Mouse (Mus musculus) lung, embryonic 16.5 days (tissue): Measurements from ENCODE around the gene Cdk17. TPM values are rescaled to one million over a fixed set of nuclear protein-coding genes. Genes with fewer than 3 reads are reported as not detected.

Experiments
- ATAC-seq: fragments of 200-750 bp; cut with Nextera tagmentation; 2 replicates; pipeline ENCODE4 v1.8.0; 2017; ENCODE audit warnings: low read depth, mild to moderate bottlenecking, moderate library complexity
- H3K27ac ChIP-seq: fragments of 300-500 bp; sonication (generic); 2 replicates; pipeline ENCODE4 v1.5.1; 2014; ENCODE audit warnings: mild to moderate bottlenecking, control low read depth, low read length
- H3K27me3 ChIP-seq: fragments of 300-500 bp; sonication (generic); 2 replicates; pipeline ENCODE4 v1.6.1; 2014; ENCODE audit warnings: low read depth, low read length, mixed read lengths; ENCODE audit not compliant: control insufficient read depth, insufficient read depth
- H3K36me3 ChIP-seq: fragments of 300-500 bp; sonication (generic); 2 replicates; pipeline ENCODE4 v1.6.1; 2014; ENCODE audit warnings: low read length; ENCODE audit not compliant: control insufficient read depth, insufficient read depth
- H3K4me1 ChIP-seq: fragments of 300-500 bp; sonication (generic); replicated peaks from 2 replicates; pipeline ENCODE4 v1.6.1; 2014; ENCODE audit warnings: low read length, mixed read lengths; ENCODE audit not compliant: control insufficient read depth, insufficient read depth
- H3K4me2 ChIP-seq: fragments of 300-500 bp; sonication (generic); 2 replicates; pipeline ENCODE4 v1.6.1; 2014; ENCODE audit warnings: low read depth, low read length, control low read depth
- H3K4me3 ChIP-seq: fragments of 300-500 bp; sonication (generic); 2 replicates; pipeline ENCODE4 v1.5.1; 2014; ENCODE audit warnings: mild to moderate bottlenecking, low read length, control low read depth
- H3K9ac ChIP-seq: fragments of 300-500 bp; sonication (generic); 2 replicates; pipeline ENCODE4 v1.6.1; 2014; ENCODE audit warnings: low read length, control low read depth
- H3K9me3 ChIP-seq: fragments of 300-500 bp; sonication (generic); 2 replicates; pipeline ENCODE4 v1.6.1; 2016; ENCODE audit warnings: low read length; ENCODE audit not compliant: control insufficient read depth
- WGBS: fragments of 180-500 bp; shearing (Covaris S2); extraction: QIAGEN DNeasy Blood & Tissue Kit; methylation state at CpG from one replicate; pipeline ENCODE4 v1.1.7; 2014; 5-methylcytosine and 5-hydroxymethylcytosine counted together
- polyA plus RNA-seq: library from polyadenylated mRNA; unstranded; fragments of >200 nt; fragmentation: Nextera tagmentation; extraction: Ambion mirVana; gene quantifications from 2 replicates; pipeline ENCODE4 v1.2.1, GENCODE M21; 2015

Gene Cdk17
- polyA plus RNA-seq, 1 experiment from 2014 or later: 15.0 TPM

GRCm38 (mm10) chr10:93122399-93123184 is 38.1 kb upstream of the Cdk17 start:
- Histone ChIP-seq H3K27me3 (no peaks in the 10 kb centered on the region), H3K4me1 (no peaks in the 10 kb centered on the region), H3K4me3 (no peak overlapping the region), H3K36me3 (no peaks in the 10 kb centered on the region), H3K27ac (no peak overlapping the region), H3K9me3 (no peaks in the 10 kb centered on the region), H3K9ac (no peak overlapping the region), H3K4me2 (no peak overlapping the region)
- no peak for ATAC-seq
- WGBS: 63% methylated on average over 12 of the region's 12 CpGs

GRCm38 (mm10) chr10:93123310-93123709 is 37.4 kb upstream of the Cdk17 start:
- no peaks in the 10 kb centered on the region for H3K36me3 ChIP-seq
- H3K4me3 ChIP-seq: no peak overlapping the region
- ATAC-seq: no peak
- peak overlapping the region; percentile 75 for H3K27ac ChIP-seq
- no peak overlapping the region for H3K9ac ChIP-seq
- H3K4me2 ChIP-seq: no peak overlapping the region
- H3K9me3 ChIP-seq: no peaks in the 10 kb centered on the region
- H3K27me3 ChIP-seq: no peaks in the 10 kb centered on the region
- WGBS: 75% methylated on average over 4 of the region's 4 CpGs
- no peaks in the 10 kb centered on the region for H3K4me1 ChIP-seq

DNA sequence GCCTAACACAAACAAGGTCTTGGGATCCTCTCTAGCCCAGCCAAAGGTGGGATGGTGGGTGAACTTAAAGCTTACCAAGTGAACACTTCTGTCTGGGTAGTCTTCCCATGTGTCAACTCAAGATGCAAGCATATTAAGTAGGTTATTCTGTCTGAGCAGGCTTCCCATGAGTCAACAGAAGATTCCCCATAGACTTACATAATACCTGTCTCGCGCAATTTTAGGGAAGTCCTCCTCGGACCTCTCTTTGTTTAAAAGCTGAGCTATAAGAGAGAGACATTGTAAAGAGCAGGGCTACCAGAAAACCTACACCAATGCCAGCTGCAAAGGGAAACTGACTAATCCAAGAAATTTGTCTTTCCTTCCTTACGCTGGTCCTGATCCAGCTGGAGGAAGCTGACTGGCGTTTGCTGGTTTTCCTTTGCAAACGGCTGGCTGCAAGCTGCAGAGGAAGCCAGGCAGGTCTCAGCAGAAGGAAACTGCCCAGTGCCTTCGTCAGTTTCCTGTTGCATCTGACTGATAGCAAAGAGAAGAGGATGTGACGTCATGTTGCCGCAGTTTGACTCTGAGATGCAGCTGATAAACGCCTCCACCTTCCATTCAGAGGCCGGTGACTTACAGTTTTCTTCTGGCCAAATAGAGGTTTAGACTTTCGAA is 36.6 kb upstream of the Cdk17 start:
- Histone ChIP-seq H3K4me3 (no peak overlapping the region), H3K4me2 (peak overlapping the region; percentile 12), H3K9me3 (no peaks in the 10 kb centered on the region), H3K36me3 (no peaks in the 10 kb centered on the region), H3K27me3 (no peaks in the 10 kb centered on the region), H3K9ac (no peak overlapping the region), H3K27ac (peak overlapping the region; percentile 75), H3K4me1 (no peaks in the 10 kb centered on the region)
- ATAC-seq: peak; percentile 86
- 42% methylated on average over 12 of the region's 12 CpGs for WGBS

DNA sequence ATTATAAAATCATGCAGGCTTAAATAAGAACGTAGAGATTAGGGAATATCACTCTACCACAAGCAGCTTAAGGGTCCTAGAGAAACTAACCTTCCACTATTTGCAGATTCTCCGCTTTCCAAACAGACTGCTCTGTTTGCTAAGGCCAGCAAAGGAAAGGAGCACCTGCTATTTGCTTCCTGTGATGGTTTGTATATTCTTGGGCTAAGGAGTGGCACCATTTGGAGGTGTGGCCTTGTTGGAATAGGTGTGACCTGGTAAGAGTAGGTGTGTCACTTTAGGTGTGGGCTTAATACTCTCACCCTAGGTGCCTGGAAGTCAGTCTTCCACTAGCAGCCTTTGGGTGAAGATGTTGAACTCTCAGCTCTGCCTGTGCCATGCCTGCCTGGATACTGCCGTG is 34.6 kb upstream of the Cdk17 start:
- H3K4me2 ChIP-seq: no peak overlapping the region
- no peak for ATAC-seq
- no peaks in the 10 kb centered on the region for H3K4me1 ChIP-seq
- H3K27me3 ChIP-seq: no peaks in the 10 kb centered on the region
- no peaks in the 10 kb centered on the region for H3K9me3 ChIP-seq
- no peak overlapping the region for H3K9ac ChIP-seq
- WGBS: 61% methylated on average over 3 of the region's 3 CpGs
- no peak overlapping the region for H3K4me3 ChIP-seq
- no peak overlapping the region for H3K27ac ChIP-seq
- no peaks in the 10 kb centered on the region for H3K36me3 ChIP-seq

- Histone ChIP-seq H3K4me2 (no peak overlapping the region), H3K9me3 (no peaks in the 10 kb centered on the region), H3K27ac (no peak overlapping the region), H3K4me3 (no peak overlapping the region), H3K36me3 (no peaks in the 10 kb centered on the region), H3K4me1 (no peaks in the 10 kb centered on the region), H3K9ac (no peak overlapping the region), H3K27me3 (no peaks in the 10 kb centered on the region)
- ATAC-seq: no peak
- 72% methylated on average over 2 of the region's 2 CpGs for WGBS
Measured at GRCm38 (mm10) chr10:93128566-93128965, 32.1 kb upstream of the Cdk17 start.

DNA sequence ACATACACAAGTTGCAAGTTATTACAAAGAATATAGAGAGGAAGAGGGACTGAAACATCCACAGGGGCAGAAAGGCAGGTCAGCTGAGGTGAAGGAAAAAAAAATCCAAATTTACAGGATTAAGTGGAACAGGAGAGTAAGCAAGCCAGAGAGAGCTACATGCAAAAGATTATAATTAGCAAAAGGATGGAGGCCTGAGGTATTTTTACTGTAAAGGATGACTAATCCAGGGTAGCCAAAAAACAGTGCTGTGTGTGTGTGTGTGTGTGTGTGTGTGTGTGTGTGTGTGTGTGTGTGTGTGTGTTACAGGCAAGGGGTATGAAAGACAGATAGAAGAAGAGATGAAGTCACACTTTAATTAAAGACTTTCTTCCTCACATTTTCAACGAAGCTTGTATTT is 31.3 kb upstream of the Cdk17 start:
- Histone ChIP-seq H3K27me3 (no peaks in the 10 kb centered on the region), H3K4me1 (no peaks in the 10 kb centered on the region), H3K9me3 (no peaks in the 10 kb centered on the region), H3K4me3 (no peak overlapping the region), H3K36me3 (no peaks in the 10 kb centered on the region), H3K27ac (no peak overlapping the region), H3K4me2 (no peak overlapping the region), H3K9ac (no peak overlapping the region)
- 75% methylated on average over 1 of the region's 1 CpGs for WGBS
- no peak for ATAC-seq

DNA sequence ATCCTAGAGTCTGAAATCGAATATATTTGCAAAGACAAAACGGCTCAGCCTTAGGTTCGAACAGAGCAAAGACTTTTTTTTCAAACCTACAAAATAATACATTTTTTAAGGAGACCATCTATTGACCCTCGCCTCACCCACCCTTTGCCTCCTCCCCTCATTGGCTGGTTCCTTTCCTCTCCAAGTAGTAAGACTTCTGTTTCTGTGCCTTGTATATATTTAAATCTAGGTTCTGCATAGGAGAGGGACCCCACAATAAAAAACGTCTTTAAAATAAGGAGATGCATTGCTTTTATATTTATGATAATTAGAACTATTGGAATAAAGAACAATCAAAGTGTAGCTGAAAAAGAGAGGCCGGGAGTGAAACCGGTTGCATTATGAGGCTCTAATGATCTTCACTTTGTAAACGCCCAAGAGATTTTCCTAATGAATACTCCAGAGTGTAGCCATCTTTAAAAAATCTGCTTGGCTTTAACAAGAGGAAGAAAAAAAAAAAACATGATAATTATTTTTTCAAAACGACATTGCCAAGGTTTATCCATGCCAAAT is 30.7 kb upstream of the Cdk17 start:
- Histone ChIP-seq H3K27me3 (no peaks in the 10 kb centered on the region), H3K4me3 (no peak overlapping the region), H3K9ac (no peak overlapping the region), H3K4me1 (no peaks in the 10 kb centered on the region), H3K9me3 (no peaks in the 10 kb centered on the region), H3K27ac (no peak overlapping the region), H3K36me3 (no peaks in the 10 kb centered on the region), H3K4me2 (no peak overlapping the region)
- ATAC-seq: no peak
- WGBS: 74% methylated on average over 9 of the region's 9 CpGs

DNA sequence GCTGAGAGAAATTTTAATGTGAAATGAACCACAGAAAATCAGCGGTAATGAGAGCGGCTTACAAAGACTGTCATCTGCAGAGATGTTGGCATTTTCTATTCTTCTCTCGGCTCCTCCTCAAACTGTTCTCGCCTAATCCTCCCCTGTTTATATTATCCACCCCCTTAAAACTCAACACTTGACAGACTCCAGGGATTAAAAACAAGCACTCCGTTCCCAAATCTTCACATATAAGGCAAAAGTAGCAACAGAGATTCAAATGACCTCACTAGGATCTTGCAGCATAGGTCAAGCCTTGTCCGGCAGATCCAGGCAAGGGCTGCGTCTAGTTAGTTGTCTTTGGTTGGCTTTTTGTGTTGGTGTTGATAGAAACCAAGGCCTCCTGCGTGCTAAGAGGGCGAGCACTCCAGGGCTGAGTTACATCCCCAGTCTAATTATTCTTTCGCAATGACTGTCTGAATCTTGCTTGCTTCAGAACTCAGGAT is 30.2 kb upstream of the Cdk17 start:
- H3K27ac ChIP-seq: no peak overlapping the region
- no peaks in the 10 kb centered on the region for H3K9me3 ChIP-seq
- no peak for ATAC-seq
- no peak overlapping the region for H3K9ac ChIP-seq
- no peaks in the 10 kb centered on the region for H3K27me3 ChIP-seq
- no peak overlapping the region for H3K4me2 ChIP-seq
- H3K36me3 ChIP-seq: no peaks in the 10 kb centered on the region
- WGBS: 67% methylated on average over 10 of the region's 10 CpGs
- no peak overlapping the region for H3K4me3 ChIP-seq
- no peaks in the 10 kb centered on the region for H3K4me1 ChIP-seq

DNA sequence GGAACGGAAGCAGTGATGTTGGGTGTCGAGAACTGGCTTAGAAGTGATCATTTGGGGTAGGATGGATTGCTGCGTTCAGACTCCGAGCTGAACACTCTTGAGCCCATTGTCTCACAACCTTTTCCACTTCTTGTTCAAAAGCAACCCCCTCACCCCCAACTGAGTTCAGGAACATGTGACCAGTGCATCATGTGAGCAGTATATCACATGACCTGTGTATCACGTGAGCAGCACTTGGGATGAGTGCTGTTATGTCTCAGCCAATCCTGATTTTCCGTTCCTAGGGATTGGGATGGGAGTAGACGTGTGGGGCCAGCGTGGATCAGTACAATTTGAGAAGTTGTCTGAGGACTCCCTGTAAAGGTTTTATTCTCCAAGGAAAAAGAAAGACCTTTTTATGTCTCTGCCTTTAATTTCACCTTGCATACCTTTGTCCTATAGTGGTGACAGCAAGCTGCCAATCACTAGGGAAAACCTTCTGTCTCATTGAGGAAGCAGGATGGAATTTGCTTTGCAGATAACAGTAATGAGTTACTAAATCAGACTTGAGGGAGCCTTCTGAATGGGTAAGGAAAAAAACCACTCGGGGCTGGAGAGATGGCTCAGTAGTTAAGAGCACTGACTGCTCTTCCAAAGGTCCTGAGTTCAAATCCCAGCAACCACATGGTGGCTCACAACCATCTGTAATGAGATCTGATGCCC is 28.7 kb upstream of the Cdk17 start:
- Histone ChIP-seq H3K36me3 (no peaks in the 10 kb centered on the region), H3K27ac (no peak overlapping the region), H3K4me1 (no peaks in the 10 kb centered on the region), H3K9me3 (no peaks in the 10 kb centered on the region), H3K9ac (no peak overlapping the region), H3K4me2 (no peak overlapping the region), H3K4me3 (no peak overlapping the region), H3K27me3 (no peaks in the 10 kb centered on the region)
- WGBS: 88% methylated on average over 9 of the region's 9 CpGs
- no peak for ATAC-seq
